Mouse (Mus musculus) cerebellum, adult 9-11 months (tissue): ENCODE data around the gene Eif2a.
"Not testable (repeated sequence)": the region's sequence is repeated elsewhere in the genome, so short reads cannot be mapped to it uniquely, and the experiment has no call there.

Experiments used
- DNase-seq: peaks from one replicate; pipeline ENCODE4 v3.0.0; 2022

Gene Eif2a

GRCm38 (mm10) chr3:58523386-58523785 lies 2.2 kb upstream of the Eif2a start:
- DNase-seq = no peak

- no peak for DNase-seq
These were observed 1.4 kb upstream of the Eif2a start for GRCm38 (mm10) chr3:58524246-58524645.

GRCm38 (mm10) chr3:58525166-58525565 lies 455 bp upstream of the Eif2a start:
- no peak for DNase-seq

GRCm38 (mm10) chr3:58526408-58526737 lies 752 bp downstream of the Eif2a start:
- DNase-seq = no peak

- DNase-seq = no peak
These were observed 11.0 kb downstream of the Eif2a start for GRCm38 (mm10) chr3:58536573-58536972.

GRCm38 (mm10) chr3:58552001-58552811 lies 26.6 kb downstream of the Eif2a start:
- no peak for DNase-seq

GRCm38 (mm10) chr3:58556649-58557048 lies 31.0 kb downstream of the Eif2a start:
- DNase-seq = no peak

- no peak for DNase-seq
These were observed 34.3 kb downstream of the Eif2a start for GRCm38 (mm10) chr3:58559887-58560286.

GRCm38 (mm10) chr3:58561437-58561836 lies 35.8 kb downstream of the Eif2a start:
- no peak for DNase-seq

- no peak for DNase-seq
These were observed 45.2 kb downstream of the Eif2a start for GRCm38 (mm10) chr3:58570821-58571220.

- peak; percentile 98 for DNase-seq
These were observed 50.8 kb downstream of the Eif2a start, which contains the start of gene Selenot for GRCm38 (mm10) chr3:58576137-58577066. Gene Selenot, plus strand, starts transcription at chr3:58576636.

GRCm38 (mm10) chr3:58577067-58577503 lies 51.5 kb downstream of the Eif2a start:
- DNase-seq = no peak

- no peak for DNase-seq
These were observed 52.0 kb downstream of the Eif2a start for GRCm38 (mm10) chr3:58577506-58578050.

- no peak for DNase-seq
These were observed 55.9 kb downstream of the Eif2a start for GRCm38 (mm10) chr3:58581530-58581929.

- DNase-seq = no peak
These were observed 56.7 kb downstream of the Eif2a start for GRCm38 (mm10) chr3:58582297-58582696.

GRCm38 (mm10) chr3:58582788-58583426 lies 57.3 kb downstream of the Eif2a start:
- no peak for DNase-seq

- DNase-seq = not testable (repeated sequence)
These were observed 64.9 kb downstream of the Eif2a start for GRCm38 (mm10) chr3:58590544-58590943.

GRCm38 (mm10) chr3:58592666-58593065 lies 67.0 kb downstream of the Eif2a start:
- not testable (repeated sequence) for DNase-seq

- no peak for DNase-seq
These were observed 68.0 kb downstream of the Eif2a start for GRCm38 (mm10) chr3:58593623-58594022.
